ENCODE assay signal across 22 mouse cellular contexts in genomic region chr1:36109987-36110386, GRCm38 (mm10).
"Had no signal": no experiment of that assay in that cellular context is flagged by ENCODE, and none has a peak within 500 bp of the region (broad histone marks: within the 10 kb centered on the region; RNA-seq: fewer than 3 reads in every experiment).

No protein-coding gene starts in this region.

- ATAC-seq: forebrain, postnatal 0 days; hindbrain, postnatal 0 days; intestine, embryonic 16.5 days had no signal

- H3K4me2 ChIP-seq: heart, embryonic 12.5 days; hindbrain, embryonic 13.5 days; hindbrain, embryonic 15.5 days; limb, embryonic 13.5 days; limb, embryonic 15.5 days; liver, embryonic 11.5 days had no signal

- H3K4me3 ChIP-seq: heart, embryonic 10.5 days; heart, embryonic 12.5 days; hindbrain, embryonic 13.5 days; hindbrain, embryonic 15.5 days; limb, embryonic 13.5 days; limb, embryonic 15.5 days had no signal

- H3K9ac ChIP-seq: forebrain, postnatal 0 days; heart, embryonic 12.5 days; hindbrain, embryonic 13.5 days; hindbrain, embryonic 15.5 days; limb, embryonic 13.5 days; limb, embryonic 15.5 days; liver, embryonic 14.5 days had no signal

- DNase-seq: forebrain, postnatal 0 days; gastrocnemius, postnatal 14 days; gastrocnemius, postnatal 36 days; heart, adult 18-20 months; heart, postnatal 14 days; heart, postnatal 36 days; kidney, adult 11 months; layer of hippocampus, adult 9-11 months; layer of hippocampus, postnatal 36 days; left cerebral cortex, postnatal 4 days; lung, adult 18-20 months had no signal

- H3K27me3 ChIP-seq: heart, embryonic 12.5 days; hindbrain, embryonic 13.5 days; hindbrain, embryonic 15.5 days; limb, embryonic 13.5 days; limb, embryonic 15.5 days had no signal

- H3K27ac ChIP-seq: heart, embryonic 10.5 days; hindbrain, embryonic 13.5 days; hindbrain, embryonic 15.5 days; hindbrain, postnatal 0 days; kidney, postnatal 0 days; limb, embryonic 13.5 days; limb, embryonic 15.5 days; liver, embryonic 14.5 days had no signal

- H3K4me1 ChIP-seq: heart, embryonic 12.5 days; hindbrain, embryonic 13.5 days; hindbrain, embryonic 15.5 days; limb, embryonic 13.5 days; limb, embryonic 15.5 days had no signal

- H3K9me3 ChIP-seq: heart, embryonic 10.5 days; heart, embryonic 12.5 days; hindbrain, embryonic 13.5 days; hindbrain, embryonic 15.5 days; limb, embryonic 13.5 days; limb, embryonic 15.5 days had no signal
